Mouse (Mus musculus) frontal cortex, postnatal 36 days (tissue): ENCODE measurements around the gene Myo1e.
"Not testable (repeated sequence)": the region's sequence is repeated elsewhere in the genome, so short reads cannot be mapped to it uniquely, and the experiment has no call there.

ENCODE experiments used
- DNase-seq, 2 experiments: peaks; one replicate each; pipeline ENCODE4 v3.0.0; 2022; ENCODE audit warnings: low spot score in 2 of 2

Myo1e gene

DNA sequence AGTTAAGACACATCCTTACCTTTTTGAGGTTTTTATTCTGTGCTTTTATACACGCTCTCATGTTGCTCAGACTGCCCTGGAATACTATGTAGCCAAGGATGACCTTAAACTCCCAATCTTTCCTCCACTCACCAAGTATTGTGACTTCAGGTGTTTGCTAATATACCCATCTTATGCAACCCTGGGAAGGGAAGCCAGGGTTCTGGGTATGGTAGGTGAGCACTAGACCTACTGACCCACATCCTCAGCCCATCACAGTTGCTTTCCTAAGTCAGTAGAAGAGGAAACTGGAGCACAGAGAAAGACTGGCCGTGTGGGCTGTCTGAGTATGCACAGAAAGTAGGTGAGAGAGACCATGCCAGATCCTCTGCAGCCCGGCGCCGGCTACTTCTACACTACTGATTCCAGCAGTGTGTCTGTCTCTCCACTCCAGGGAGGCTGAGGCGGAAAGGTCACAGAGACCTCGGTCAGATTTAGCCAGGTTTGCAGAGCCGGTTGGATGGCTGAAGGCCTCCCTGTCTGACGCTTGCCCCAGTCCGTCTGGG lies 44.4 kb downstream of the Myo1e start:
- DNase-seq: peak in 1 of 2 experiments; percentile 27

DNA sequence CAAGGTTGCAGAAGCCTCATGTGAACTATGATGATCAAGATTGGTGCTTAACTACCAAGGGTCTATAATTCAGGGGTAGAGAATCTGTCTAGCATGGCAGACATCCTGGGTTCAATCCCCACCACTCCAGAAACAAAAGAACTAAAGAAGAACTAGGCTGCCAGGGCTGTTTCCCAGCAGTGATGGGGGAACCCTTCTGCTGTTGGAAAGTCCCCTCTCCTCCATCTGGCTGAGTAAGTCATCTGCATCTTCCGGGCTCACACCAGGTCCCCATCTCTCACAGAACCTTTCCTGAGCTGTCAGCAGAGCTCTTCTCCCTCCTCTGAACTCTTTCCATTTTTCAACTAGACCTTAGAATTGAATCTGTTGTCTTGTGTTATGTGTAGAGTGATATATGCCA lies 45.9 kb downstream of the Myo1e start:
- DNase-seq: no peak

DNA sequence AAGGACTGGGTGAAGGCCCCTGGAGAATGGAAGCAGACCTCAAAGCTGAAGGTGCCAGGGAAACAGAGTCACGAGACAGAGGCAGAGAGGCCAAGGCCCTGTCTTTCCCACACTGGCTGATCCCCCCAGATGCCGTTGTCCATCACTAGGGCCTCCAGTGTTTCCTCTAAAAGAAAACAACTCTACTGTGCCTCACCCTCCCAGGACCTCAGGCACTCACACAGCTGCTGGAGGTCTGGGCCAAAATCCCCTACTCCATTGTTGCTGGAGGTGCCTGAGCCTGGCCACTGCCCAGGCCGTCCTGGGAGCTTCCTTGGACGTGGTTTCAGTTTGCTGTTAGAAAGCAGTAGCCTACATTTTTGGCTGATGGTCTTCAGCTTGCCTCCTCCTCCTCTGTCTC lies 47.9 kb downstream of the Myo1e start:
- DNase-seq: no peak

DNA sequence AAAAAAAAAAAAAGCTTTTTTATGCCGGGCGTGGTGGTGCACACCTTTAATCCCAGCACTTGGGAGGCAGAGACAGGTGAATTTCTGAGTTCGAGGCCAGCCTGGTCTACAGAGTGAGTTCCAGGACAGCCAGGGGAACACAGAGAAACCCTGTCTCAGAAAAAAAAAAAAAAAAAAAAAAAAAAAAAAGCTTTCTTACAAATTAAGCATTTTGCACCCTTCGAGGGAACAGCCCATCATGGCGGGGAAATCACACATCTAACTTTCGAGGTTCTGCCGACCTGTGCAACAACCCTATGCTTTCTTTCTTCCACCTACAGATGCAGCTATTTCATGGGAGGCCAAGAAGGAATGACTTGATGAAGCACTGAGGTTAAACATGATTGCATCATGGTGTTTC lies 48.9 kb downstream of the Myo1e start:
- not testable (repeated sequence) for DNase-seq

DNA sequence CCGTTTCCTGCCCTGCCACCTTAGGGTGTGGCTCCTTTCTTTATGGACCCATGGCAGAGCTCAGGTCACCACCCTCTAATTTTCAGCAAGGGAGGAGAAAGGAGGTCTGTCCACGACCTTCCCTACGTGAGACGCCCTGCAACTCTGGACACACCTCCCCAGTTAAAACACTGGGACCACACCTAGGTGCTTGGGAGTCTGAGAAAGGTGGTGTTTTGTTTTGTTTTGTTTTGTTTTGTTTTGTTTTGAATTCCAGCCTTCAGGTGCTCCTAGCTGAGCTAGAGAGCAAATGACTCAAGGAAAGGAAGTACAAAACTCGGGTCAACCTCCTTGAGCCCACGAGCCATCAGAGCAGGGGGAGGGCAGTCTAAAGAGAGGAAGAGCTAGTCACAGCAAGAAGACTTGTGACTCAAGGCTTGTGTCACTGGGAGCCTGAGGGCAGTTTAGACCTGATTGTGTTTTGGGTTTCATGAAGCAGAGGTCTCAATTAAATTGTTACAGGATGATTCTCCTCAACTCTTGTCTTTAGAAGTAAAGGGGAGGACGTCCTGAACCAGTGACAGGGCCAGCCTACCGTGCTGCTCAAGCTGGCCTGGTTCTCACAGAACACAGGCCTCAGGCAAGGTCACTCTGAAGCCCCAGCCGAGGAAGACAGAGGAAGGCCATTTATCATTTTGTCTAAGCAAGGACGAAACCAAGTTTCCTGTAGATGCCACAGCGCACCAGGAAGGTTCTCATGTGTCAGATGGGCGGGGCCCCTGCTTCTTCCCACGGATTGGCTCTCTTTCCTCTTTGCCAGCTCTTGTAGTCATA lies 50.3 kb downstream of the Myo1e start:
- no peak for DNase-seq

DNA sequence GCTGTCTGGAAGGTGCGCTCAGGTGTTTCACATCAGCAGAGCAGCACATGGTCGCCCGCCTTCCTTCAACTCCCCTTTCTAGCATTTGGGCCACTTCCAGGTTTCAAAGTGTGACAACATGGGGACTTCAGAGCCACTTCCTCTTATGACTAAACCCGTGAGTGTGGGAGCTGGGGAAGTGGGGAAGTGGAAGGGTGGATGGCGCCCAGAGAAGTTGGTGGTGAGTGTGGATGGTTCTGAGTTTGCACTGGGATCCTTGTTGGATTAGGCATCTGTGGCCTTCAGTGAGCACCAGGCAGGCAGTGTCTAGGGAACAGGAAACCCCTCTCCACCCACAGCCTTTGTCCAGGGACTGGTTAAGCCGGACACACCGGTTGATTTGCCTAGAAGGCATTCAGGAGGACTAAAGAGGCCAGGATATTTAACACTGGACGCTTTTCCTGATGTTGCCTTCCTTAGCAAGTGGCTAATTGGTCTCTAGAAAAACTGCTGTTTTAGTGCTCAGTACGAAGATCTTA lies 53.2 kb downstream of the Myo1e start:
- DNase-seq: no peak

DNA sequence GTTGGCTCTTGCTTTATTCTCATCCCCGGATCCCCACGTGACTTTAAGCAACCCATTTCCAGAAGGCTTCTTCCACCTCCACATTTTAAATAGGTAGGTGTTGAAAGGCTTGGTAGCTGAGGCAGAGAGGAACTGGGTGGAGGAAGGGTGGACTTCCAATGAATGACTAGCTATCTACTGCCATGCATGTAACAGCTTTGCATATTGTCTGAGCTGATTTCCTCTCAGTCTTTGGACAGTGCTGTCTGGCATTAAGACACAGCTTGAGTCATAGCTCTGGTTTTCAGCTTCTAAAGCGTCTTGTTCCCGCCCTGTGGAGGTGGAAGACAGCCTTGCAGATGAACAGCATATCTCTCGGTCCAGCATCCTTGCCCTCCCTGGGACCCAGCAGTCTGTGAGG lies 54.5 kb downstream of the Myo1e start:
- DNase-seq: peak; percentile 17 to 22

DNA sequence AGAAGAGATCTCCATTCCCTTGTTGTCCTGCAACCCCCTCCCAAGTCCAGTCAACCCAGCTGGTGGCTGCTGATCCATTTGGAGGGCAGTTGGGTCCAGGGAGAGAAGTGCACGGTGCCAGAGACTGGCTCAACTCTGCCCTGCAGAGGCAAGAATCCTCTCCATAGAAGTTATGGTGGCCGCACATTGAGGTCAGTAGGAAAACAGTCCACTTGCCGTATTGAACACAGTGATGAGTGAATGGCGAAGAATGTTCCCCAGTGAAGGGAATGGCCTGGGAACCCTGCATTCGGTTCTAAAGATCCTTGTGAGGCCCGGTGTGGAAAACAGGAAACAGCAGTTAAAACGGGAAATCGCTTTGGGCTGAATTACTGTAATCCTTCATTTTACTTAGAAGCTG lies 56.0 kb downstream of the Myo1e start:
- no peak for DNase-seq

DNA sequence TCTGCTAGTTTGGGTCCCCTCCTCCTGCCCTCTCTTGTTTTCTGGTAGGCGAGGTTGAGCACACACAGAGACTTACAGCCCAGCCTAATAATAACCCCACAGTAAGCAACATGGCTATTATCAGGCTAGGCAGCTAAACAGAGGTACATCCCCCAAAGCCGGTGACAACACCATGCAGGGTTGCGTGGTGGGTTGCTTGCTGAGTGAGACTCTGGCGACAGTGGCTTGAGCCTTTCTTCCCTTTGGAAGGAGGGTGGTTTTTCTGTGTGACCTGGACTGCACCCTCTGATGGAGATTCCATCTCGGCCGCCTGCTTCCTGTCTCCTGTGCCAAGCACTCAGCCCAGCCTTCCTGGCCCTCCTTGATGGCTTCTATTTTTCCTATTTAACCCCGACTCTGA lies 56.6 kb downstream of the Myo1e start:
- DNase-seq: no peak

DNA sequence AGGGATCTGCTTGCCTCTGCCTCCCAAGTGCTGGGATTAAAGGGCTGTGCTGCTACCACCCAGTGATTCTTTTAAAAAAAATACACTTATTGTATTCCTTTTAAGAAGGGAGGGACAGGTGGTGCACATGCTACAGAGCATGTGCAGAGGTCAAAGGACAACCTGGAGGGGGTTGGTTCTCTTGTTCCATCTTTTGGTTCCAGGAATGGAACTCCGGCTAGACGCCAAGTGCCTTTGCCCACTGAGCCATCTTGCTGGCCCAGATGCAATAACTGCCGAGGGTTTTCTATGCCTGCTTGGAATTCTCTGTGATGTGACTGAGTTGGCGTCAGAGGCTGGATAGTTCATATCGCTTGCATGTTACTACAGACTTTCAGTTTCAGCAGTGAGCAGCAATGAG lies 58.4 kb downstream of the Myo1e start:
- no peak for DNase-seq

DNA sequence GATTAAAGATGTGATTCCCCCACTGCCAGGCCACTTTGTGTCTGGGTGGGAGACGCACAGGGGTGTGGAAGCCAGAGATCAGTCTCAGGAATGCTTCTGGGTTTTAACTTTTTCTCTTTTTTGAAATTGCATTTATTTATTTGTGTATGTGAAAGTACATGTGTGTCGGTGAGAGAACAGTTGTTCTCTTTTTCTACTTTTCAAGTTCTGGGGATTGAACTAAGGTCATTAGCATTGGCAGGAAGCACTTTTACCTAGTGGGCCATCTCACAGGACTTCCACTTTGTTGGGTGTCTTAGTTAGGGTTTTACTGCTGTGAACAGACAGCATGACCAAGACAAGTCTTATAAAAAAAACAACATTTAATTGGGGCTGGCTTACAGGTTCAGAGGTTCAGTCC lies 59.0 kb downstream of the Myo1e start:
- no peak for DNase-seq

DNA sequence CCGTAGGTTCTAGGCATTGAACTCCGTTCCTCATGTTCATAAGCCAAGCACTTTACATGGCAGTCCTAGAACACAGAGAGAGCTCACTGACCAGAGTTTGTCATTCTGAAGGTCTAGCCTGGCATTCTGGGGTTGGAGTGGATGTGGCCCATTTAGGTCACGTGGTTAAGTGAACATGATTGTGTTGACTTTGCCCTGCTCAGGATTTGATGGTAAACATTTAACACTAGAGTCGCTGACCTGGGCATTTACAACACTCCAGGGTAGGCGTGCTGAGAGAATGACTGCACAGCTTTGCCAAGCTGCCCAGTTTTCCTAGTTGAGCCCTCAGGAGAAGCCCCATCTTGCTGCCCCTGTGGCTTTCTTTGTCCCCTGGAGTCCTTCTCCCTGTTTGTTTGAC lies 60.0 kb downstream of the Myo1e start:
- no peak for DNase-seq

DNA sequence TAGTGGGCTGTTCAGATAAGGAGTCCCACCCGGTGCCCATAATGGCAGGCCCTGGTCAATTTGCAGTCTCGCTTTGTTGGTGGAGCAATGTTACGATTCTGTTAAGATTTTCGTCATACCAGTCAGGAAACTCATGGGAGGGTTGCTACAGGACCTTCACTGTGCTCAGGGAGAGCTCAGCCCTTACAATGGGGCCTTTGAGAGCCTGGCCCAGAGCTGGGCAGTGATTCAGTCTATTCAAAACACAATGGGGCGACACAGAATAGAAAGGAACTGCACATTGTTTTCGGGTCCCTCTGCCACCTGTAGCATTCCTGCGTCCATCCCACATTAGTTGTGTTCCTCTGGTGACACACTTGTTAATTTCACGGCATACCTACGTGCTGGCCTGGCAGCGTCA lies 62.2 kb downstream of the Myo1e start:
- no peak for DNase-seq

DNA sequence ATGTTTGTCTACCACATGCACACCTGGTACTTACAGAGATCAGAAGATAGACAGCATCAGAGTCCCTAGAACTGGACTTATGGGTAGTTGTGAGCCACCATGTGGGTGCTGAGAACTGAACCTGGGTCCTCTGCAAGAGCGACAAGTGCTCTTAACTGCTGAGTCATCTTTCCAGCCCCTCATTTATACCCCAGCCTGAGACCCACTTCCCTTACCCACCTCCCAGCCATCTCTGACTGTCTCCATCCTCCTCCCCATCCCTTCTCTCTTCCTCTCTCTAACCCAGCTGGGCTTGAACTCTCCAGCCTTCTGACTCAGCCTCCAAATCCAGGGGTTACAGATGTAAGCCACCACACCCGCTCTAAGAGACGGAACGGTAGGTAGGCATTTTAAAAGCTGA lies 63.3 kb downstream of the Myo1e start:
- DNase-seq: no peak

DNA sequence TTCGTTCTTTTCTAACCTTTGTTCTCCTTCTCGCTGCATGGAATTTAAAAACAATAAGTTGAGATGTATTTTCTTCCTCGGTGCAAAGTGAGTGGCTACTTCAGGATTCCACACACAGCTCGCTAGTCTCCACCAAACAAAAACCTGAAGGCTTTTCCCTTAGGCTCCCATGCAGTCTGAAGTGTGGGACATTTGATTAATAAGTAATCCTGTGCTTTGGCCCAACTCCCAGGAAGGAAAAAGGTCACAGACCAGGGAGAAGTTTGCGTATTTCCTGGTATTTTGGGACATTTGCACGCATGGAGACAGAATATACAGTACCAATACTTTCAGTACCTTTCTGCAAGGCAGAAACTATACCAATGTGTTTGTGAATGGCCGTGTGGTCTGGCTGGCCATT lies 64.0 kb downstream of the Myo1e start:
- DNase-seq: no peak

DNA sequence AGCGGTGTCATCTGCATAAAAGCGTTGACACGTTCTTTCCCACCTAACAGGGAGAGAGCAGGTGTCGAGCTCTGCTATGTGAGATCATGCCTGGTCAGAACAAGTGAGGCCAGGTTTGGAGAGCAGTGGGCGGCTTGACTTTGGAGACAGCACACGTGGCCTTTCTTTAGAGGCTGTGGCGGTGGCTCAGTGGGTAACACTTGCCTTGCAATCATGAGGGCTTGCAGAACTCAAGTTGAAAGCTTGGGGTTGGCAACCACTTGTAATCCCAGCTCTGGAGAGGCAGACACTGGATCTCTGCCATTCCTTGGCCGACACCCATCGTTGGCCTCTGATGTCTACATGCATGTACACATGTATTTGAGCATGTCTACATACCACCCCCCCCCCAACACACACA lies 64.5 kb downstream of the Myo1e start:
- DNase-seq: no peak

DNA sequence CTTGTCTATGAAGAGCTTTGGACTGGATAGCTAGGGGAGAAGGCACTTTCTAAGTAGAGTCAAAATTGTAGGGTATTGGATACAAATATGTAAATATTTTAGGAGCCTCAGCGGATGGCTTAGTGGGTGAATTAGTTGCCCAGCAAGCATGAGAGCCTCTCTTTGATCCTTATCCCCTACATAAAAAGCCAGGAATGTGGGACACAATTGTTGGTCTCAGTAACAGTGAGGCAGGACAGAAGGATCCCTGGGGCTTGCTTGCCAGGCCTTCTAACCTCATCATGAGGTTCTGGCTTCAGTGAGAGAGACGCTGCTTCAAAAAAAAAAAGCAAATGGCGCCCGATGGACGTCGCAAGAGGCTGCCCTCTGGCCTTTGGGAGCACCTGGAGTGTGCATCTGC lies 66.9 kb downstream of the Myo1e start:
- no peak for DNase-seq

DNA sequence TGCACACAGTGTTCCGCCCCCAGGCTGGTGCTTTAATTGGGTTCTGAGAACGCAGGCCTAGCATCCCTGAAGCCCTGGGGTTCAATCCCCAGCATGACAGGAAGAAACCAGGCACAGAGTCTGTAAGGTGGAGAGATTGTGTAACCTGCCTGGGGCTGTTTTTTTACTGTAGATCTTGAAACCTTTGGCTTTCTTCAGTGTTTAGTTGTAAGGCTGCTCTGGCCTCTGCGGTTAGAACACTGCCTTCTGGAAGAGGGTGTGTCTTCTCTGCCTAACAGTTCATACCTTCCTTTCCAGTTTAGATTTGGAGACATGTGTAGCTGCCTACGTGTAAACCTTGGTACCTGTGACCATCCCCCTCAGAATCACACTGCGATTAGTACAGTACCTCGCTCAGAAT lies 67.3 kb downstream of the Myo1e start:
- DNase-seq: no peak

DNA sequence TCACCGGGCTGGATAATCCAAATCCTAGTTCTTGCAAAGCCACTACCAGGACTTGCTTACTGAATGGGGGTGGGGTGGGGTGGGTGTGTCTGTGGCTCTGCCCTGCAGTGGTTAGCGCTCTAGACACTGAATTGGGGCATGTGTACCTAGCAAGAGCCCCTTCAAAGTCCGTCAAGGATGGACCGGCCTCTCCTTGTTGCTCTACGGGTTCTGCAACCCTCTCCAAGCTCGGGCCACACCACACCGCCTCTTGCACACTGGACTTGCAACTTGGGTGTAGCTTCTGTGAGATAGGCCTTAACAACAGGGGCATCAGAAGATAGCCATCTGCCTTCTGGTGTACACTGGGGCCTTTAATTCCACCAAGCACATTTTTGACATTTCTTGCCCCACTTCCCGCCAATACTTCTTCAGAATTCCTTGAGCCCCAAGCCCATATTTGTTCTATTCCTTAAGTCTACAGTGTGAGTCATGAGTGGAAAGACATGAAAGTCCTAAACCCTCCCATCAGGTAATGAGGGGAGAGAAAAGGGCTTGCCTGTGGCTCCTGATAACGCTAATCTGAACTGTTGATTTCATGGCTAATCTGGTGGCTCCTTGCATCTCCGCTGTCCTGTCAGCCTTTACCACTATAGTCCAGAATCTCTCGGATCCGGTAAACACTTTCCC lies 67.9 kb downstream of the Myo1e start:
- DNase-seq: no peak

DNA sequence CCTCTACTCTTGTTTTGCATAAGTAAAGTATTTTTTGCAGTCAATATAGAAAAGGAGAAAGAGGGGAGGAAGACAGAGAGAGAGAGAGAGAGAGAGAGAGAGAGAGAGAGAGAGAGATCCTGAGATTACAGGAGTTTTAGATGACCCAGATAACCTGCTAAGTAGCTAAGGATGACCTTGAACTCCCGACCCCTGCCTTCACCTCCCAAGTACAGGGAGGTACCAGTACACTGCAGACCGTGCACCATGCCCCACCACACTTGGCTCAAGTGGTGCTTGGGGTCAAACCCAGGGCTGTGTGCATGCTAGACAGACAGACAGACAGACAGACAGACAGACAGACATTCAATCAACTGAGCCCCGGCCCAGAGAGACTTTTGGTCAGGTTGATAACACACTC lies 69.9 kb downstream of the Myo1e start:
- DNase-seq: no peak

DNA sequence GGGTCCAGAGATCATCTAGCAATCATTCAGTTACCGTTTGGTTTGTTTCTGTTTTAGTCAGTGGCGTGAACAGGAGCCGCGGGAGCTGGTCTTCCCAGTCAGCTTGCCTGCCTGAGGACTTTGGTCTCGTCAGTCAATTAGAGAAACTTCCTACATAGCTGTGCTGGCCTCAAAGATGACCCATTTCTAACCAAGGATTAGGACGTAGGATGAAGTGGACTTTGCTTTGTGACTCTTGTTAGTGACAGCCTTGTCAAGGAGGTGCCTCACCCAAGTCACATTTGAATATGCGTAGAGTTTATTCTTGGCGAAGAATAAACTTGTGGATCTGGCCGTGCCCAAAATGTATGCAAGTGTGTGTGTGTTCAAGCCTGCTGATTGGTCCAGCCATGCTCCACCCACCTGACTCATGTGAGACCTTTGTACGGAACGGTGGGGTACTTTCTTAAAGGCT lies 70.4 kb downstream of the Myo1e start:
- DNase-seq: no peak

DNA sequence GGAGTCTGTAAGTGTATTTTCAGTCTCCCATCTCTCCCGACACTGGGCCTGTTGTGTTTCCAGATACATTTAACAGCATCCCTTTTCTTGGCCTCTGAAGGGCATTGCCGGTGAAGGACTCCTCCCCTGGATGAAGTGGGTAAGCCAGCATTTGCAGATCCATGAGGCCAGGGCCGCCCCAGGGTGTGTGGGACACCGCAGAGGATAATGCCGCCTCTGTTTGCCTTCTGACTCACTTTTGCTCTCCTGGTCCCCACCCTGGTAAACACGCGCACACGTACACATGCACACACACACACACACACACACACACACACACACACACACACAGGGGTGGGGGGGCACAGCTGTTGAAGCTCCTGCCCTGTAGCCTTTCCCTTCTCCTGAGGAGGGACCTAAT lies 74.3 kb downstream of the Myo1e start:
- no peak for DNase-seq

DNA sequence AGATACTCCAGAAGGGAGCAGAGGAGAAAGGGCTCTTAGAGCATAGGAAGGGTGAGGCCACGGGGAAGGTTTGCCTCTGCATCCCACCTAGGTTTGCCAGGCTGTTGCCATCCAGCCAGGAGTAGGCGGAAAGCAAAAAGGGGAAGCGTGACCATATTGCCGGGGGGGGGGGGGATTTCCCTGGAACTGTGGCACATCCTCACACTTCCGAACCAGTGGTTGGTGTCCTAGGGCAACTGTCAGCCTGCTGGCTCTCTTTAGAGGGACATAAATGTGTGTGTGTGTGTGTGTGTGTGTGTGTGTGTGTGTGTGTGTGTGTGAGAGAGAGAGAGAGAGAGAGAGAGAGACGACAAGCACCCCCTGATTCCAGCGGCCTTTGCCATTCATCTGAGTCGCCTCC lies 75.0 kb downstream of the Myo1e start:
- no peak for DNase-seq
